Mouse (Mus musculus): Measurements from ENCODE around the gene Cntnap1.

Gene Cntnap1

DNA sequence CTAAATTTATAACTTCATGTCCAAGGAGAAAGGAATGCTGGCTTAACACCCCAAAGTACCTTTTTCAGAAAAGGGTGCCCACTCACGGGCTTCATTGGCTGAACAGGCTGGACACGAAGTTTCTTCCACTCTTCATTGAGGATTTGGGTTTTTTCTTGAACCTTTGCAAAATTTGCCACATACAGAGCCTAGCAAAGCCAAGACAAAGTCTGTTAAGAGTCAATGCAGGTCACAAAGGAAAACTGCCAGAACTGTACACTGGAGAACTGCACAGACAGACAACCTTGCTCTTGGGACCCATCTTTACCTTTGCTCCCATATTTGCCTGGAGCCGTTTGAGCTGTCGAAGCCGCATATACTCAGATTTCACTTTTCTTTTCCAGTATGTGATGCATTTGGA, 46.6 kb downstream of the Cntnap1 start:
- DNase-seq (ENCODE audit: low read depth in 1 of 2, low spot score in 2 of 2) = no peak

GRCm38 (mm10) chr11:101218436-101219055, 48.2 kb downstream of the Cntnap1 start:
- no peak for DNase-seq (ENCODE audit: low read depth in 1 of 2, low spot score in 2 of 2)

DNA sequence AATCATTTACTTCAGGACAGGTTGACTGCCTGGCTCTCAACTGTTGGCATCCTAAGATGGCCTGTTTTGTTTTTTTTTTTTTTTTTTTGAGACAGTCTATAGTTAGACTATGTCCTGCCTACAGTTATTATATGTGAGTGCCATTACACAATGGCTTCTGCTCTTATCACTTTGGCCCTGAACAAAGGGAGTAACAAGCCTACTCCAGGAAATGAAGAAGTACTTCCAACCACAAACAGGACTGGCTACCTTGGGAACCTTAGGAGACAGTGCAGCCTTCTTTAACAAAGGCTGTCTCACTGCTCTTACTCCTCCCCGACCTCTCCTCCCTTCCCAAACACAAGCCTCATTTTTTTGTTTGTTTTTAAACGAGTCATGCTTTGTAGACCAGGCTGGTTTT, 50.5 kb downstream of the Cntnap1 start:
- DNase-seq (ENCODE audit: low read depth in 1 of 2, low spot score in 2 of 2) = no peak

- DNase-seq (ENCODE audit: low read depth in 1 of 2, low spot score in 2 of 2) = no peak
Measured at GRCm38 (mm10) chr11:101221306-101221986, 51.1 kb downstream of the Cntnap1 start.

- no peak for DNase-seq (ENCODE audit: low read depth in 1 of 2, low spot score in 2 of 2)
Measured at GRCm38 (mm10) chr11:101224337-101224736, 54.0 kb downstream of the Cntnap1 start.

DNA sequence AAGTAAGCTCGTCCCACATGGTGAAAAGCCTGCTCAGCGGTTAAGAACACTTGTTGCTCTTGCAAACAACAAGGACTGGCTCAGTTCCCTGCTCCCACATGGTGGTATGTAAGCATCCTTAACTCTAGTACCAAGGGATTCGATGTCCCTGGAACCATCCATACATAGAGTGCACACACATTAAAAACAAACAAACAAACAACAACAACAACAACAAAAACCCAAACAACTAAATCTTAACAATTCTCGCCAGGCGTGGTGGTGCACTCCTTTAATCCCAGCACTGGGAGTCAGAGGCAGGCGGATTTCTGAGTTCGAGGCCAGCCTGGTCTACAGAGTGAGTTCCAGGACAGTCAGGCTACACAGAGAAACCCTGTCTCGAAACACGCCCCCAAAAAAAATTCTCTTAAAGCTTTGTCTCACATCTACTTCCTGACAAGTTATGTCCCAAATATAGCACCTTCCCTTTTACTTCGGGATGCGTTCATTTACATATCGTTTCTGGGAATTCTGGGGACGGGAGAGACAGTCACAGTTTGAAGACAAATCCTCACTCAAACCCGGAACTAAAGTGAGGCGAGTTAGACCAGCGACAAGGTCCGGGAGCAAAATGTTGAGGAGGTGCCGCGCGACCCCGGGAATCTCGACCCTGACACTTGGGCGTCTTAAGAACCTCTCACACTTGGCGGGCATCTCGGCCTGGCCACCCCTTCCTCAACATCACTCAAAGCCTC, 55.2 kb downstream of the Cntnap1 start:
- no peak for DNase-seq (ENCODE audit: low read depth in 1 of 2, low spot score in 2 of 2)

DNA sequence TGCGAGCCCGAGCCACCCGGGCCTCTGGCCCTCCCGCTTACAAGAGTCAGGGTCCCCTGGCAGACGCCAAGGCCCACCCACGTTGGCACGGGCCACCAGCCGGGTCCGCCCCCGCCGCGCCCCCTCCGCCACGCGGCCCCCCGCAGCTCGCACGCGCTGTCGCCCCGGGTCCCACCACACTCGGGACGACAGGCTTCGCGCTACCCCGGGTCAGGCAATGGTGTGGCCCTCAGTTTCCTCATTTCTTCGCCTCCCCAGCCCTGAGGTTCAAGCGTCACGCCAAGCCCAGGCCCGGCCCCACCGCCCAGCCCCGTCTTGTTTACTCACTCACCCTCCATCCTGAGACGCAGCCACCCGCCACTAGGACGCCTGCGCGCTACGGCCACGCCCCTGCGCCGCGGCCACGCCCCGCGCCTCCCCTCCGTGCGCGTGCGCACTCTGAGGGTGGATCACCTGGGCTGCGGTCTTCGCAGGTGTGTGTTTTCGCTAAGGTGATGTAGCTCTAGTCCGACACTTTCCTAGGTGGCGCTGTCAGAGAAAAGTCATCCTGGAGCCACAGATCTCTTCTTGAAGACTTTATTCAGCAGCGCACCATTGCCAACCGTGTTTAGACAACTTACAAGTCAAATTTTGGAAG, 55.9 kb downstream of the Cntnap1 start, which contains the start of gene Ezh1:
Ezh1 (minus strand) TSS at position 399 of the 637 bp plus-strand sequence.
- DNase-seq (ENCODE audit: low read depth in 1 of 2, low spot score in 2 of 2) = peak; percentile 55 to 81

- no peak for DNase-seq (ENCODE audit: low read depth in 1 of 2, low spot score in 2 of 2)
Measured at GRCm38 (mm10) chr11:101229361-101229900, 59.1 kb downstream of the Cntnap1 start.

DNA sequence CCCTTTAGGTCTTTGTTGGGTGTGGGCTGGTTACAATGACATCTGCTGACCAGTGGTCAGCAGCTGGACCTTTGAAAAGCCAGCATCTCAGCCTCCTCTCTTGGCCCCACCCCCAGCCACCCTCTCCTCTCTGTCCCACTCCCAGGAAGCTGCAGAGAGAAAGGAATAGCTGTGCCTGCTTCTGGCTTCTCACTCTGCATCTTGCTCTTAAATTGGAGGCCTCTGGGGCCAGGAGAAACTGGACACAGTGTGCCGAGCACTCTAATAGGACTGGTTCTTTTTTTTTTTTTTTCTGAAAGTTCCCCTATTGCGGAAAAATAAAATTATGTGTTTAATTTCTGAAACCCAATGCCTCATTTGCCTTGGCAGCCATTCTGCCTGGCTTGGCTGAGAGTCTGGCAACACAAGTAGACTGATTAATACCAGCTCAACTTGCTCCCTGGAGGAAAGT, 59.8 kb downstream of the Cntnap1 start:
- DNase-seq (ENCODE audit: low read depth in 1 of 2, low spot score in 2 of 2) = no peak

GRCm38 (mm10) chr11:101230526-101230925, 60.2 kb downstream of the Cntnap1 start:
- no peak for DNase-seq (ENCODE audit: low read depth in 1 of 2, low spot score in 2 of 2)

- DNase-seq (ENCODE audit: low read depth in 1 of 2, low spot score in 2 of 2) = no peak
Measured at GRCm38 (mm10) chr11:101230991-101231871, 60.9 kb downstream of the Cntnap1 start.

GRCm38 (mm10) chr11:101232010-101232839, 61.9 kb downstream of the Cntnap1 start:
- DNase-seq (ENCODE audit: low read depth in 1 of 2, low spot score in 2 of 2) = no peak

DNA sequence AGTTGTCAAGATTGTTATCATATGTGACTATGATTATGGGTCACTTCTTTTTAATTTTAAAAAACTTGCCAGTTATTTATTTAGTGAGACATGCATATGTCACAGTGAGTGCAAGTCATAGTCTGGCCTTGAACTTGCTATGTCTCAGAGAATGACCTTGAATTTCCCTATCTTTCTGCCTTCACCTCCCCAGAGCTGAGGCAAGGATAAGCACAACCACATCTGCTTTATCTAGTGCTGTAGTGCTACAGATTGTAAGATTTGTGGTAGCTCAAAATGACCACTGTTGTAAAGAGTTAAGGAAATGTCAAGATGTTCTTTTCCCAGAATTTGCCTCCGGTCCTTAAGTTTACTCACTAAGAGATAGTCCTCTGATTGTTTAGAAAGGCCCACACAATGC, 62.9 kb downstream of the Cntnap1 start:
- DNase-seq (ENCODE audit: low read depth in 1 of 2, low spot score in 2 of 2) = no peak

- no peak for DNase-seq (ENCODE audit: low read depth in 1 of 2, low spot score in 2 of 2)
Measured at GRCm38 (mm10) chr11:101234124-101234523, 63.8 kb downstream of the Cntnap1 start.

- DNase-seq (ENCODE audit: low read depth in 1 of 2, low spot score in 2 of 2) = no peak
Measured at GRCm38 (mm10) chr11:101235429-101235828, 65.1 kb downstream of the Cntnap1 start.

DNA sequence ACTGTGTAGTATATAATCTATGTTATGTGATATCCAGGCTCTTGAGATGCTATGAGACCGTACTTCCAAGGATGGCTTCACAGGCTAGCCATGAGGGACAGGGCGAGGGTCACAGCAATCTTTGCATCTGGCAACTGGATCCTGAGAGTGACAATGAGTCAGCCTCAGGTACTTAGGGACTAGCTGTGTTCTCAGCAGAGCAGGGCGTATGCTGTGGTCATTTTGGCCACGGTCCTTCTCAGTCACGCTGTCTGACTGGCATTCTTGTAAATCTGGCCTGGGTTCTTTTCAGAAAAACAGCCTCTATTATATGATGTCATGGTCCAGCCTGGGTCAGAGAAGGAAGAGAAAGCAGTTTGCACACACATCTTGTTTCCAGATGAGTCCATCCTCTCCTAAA, 66.5 kb downstream of the Cntnap1 start:
- no peak for DNase-seq (ENCODE audit: low read depth in 1 of 2, low spot score in 2 of 2)

GRCm38 (mm10) chr11:101238071-101238647, 67.8 kb downstream of the Cntnap1 start:
- no peak for DNase-seq (ENCODE audit: low read depth in 1 of 2, low spot score in 2 of 2)

Measured in monocyte, adult 2 months (primary cell).